Mouse (Mus musculus): Measurements from ENCODE around the gene Mast4.

The Mast4 gene

GRCm38 (mm10) chr13:103238034-103238705 lies 96.1 kb downstream of the Mast4 start:
- DNase-seq = no peak

GRCm38 (mm10) chr13:103232171-103232570 lies 102.1 kb downstream of the Mast4 start:
- no peak for DNase-seq

- DNase-seq = no peak
Observed at GRCm38 (mm10) chr13:103229069-103229468, 105.2 kb downstream of the Mast4 start.

- DNase-seq = no peak
Observed at GRCm38 (mm10) chr13:103225895-103226815, 108.1 kb downstream of the Mast4 start.

GRCm38 (mm10) chr13:103225217-103225894 lies 108.9 kb downstream of the Mast4 start:
- DNase-seq = no peak

GRCm38 (mm10) chr13:103220479-103221064 lies 113.7 kb downstream of the Mast4 start:
- DNase-seq = no peak

- no peak for DNase-seq
Observed at GRCm38 (mm10) chr13:103219999-103220398, 114.3 kb downstream of the Mast4 start.

- no peak for DNase-seq
Observed at GRCm38 (mm10) chr13:103217486-103217885, 116.8 kb downstream of the Mast4 start.

- no peak for DNase-seq
Observed at GRCm38 (mm10) chr13:103214506-103214905, 119.8 kb downstream of the Mast4 start.

- no peak for DNase-seq
Observed at GRCm38 (mm10) chr13:103211953-103212352, 122.3 kb downstream of the Mast4 start.

- DNase-seq = no peak
Observed at GRCm38 (mm10) chr13:103211501-103211941, 122.8 kb downstream of the Mast4 start.

GRCm38 (mm10) chr13:103210746-103211145 lies 123.6 kb downstream of the Mast4 start:
- no peak for DNase-seq

- DNase-seq = no peak
Observed at GRCm38 (mm10) chr13:103207199-103207598, 127.1 kb downstream of the Mast4 start.

- no peak for DNase-seq
Observed at GRCm38 (mm10) chr13:103206644-103207043, 127.7 kb downstream of the Mast4 start.

GRCm38 (mm10) chr13:103205191-103205590 lies 129.1 kb downstream of the Mast4 start:
- DNase-seq = no peak

GRCm38 (mm10) chr13:103203376-103203895 lies 130.9 kb downstream of the Mast4 start:
- DNase-seq = no peak

GRCm38 (mm10) chr13:103201016-103201760 lies 133.1 kb downstream of the Mast4 start:
- DNase-seq = no peak

GRCm38 (mm10) chr13:103199823-103200660 lies 134.3 kb downstream of the Mast4 start:
- no peak for DNase-seq

- no peak for DNase-seq
Observed at GRCm38 (mm10) chr13:103198210-103198940, 135.9 kb downstream of the Mast4 start.

- no peak for DNase-seq
Observed at GRCm38 (mm10) chr13:103196307-103196706, 138.0 kb downstream of the Mast4 start.
